Mouse (Mus musculus) kidney, postnatal 36 days (tissue): ENCODE measurements around the gene Ccr1.
"Not testable (repeated sequence)": the region's sequence is repeated elsewhere in the genome, so short reads cannot be mapped to it uniquely, and the experiment has no call there.

Experiments
- DNase-seq, 2 experiments: peaks; one replicate each; pipeline ENCODE4 v3.0.0; 2021 to 2022; ENCODE audit warnings: mixed read lengths in 2 of 2

The Ccr1 gene

DNA sequence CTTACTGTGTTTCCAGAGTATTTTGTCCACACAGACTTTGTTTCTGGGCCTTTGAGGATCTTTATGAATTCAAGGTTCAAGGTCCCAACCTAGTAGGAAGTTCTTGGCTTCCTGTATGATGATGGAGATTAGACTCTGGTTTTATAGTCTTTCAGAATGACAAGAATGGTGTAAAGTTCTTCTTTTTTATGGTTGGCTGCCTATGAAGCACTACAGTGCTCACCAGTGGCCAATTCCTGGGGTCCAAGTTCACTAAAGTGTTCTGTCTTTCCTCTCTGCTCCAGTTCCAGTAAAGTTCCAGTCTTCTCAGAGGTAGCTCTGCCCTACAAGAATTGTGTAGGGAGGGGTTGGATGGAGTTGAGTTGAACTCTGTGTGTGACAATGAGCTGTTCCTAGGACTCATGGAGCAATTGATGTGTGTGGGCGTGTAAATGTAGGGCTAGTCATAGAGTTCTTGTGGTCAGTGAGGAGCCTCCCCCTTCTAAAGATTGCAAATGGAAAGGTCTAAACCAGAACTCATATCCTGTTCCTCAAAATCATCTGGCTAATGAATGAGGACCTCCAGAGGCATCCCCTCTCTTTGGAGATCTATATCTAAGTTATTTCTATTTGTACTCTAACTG lies at the start of gene Ccr1:
Gene Ccr1 (minus strand): TSS at position 403 of the 623 bp plus-strand sequence.
- peak; percentile 23 to 26 for DNase-seq

DNA sequence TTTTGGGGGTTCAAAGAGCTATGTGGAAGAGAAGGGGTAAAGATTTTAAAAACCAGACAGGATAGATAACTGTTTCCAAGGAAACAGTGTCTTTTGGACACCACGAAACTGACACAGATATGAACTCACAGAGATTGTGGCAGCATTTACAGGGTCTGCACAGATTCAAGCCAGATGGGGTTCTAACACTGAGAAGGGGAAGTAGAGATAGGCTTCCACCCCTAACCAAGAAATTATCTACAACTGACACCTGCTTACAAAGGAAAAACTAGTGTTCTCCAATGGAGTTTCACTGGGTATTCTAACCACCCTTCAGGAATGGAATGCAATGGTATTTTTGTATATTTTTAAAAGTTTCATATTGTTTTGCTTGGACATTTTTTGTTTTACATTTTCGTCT lies 47.6 kb upstream of the Ccr1 start:
- no peak for DNase-seq

DNA sequence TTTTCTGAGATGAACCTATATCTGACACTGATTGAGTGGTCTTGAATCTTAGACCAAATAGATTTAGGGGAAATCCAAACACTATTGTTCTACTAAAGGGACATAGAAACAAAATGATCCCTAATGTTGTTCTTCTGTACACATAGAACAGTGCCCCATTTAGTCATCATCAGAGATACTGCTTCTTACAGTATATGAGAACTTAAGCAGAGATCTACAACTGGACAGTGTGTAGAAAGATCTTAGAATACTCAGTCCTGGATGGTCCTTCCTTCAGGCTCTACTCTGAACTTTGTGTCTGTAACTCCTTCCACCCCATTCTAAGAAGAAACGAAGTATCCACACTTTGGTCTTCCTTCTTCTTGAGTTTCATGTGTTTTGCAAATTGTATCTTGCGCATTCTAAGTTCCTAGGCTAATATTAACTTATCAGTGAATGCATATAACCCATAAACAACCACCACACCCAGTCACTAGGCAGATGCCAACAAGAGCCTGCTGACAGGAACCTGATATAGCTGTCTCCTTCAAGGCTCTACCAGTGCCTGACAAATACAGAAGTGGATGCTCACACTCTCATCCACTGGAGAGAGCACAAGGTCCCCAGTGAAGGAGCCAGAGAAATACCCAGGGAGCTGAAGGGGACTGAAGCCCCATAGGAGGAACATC lies 46.6 kb upstream of the Ccr1 start:
- DNase-seq, result no peak

DNA sequence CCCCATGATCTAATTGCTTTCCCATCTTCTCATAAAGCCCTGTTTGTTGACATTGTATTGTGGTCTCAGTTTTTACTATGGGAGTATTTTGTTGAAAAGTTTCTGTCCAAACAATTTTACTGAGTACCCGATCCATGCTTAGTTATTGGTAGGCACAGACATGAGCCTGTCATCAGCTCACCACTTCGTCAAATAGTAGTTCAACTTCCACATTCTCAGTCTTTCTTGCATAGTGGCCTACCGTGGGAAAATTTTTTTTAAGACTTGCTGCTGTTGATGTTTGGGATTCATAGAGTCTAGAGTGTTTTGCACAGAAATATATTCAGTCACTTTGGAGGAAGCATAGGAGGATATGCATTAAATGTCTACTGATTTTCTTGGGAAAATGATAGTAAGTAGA lies 44.8 kb upstream of the Ccr1 start:
- no peak for DNase-seq

DNA sequence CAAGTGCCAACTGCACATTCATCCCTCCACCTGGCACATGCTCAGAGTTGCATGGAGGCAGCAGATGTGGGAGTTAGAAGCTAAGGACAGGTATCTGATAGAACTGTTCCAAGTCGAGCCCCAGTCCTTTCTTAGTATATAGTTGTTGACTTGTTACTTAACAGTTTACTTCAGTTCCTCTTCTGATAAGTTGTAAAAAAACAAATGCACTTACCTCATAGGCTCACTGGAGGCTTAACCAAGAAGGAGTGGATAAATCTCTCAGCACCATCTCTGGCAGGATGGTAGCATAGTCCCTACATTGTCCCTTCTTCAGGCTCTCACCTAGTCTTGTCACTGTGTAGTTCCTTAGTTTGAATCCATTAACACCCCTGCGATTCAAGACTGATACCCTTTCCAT lies 44.2 kb upstream of the Ccr1 start:
- DNase-seq, result no peak

DNA sequence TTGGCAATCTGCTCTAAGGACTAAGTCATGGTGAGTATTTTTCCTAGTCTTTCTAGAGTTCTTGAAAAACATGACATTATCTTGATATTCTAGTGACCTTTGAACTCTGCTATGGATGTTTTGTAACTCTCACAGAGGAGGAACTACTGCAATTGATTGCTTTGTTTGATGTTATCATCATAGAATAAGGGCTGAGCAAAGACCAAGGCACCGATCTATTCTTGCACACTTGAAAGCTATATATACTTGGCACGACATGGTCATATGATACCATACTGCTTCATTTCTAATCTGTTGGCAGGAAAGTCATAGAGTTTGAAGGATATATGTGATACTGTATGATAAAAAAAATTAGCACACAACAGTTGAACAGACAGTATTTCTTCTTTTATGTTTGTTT lies 31.3 kb upstream of the Ccr1 start:
- DNase-seq, result no peak

DNA sequence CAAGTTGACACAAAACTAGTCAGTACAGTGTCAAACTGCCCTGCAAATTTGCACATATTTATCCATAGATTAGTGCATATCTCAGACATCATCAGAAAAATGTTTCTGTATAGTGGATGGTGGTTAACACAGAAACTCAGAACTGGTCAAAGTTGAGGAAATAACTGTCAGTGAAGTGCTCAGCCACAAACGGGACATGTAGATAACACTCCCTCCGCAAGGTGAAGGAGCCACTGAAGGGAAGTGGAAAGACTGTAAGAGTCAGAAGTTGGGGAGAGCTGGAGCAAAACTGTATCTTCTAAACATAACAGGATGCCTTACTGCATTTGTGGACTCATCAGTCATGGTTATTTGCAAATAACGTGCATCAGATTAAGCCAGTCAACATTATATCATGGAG lies 29.2 kb upstream of the Ccr1 start:
- DNase-seq, result no peak

DNA sequence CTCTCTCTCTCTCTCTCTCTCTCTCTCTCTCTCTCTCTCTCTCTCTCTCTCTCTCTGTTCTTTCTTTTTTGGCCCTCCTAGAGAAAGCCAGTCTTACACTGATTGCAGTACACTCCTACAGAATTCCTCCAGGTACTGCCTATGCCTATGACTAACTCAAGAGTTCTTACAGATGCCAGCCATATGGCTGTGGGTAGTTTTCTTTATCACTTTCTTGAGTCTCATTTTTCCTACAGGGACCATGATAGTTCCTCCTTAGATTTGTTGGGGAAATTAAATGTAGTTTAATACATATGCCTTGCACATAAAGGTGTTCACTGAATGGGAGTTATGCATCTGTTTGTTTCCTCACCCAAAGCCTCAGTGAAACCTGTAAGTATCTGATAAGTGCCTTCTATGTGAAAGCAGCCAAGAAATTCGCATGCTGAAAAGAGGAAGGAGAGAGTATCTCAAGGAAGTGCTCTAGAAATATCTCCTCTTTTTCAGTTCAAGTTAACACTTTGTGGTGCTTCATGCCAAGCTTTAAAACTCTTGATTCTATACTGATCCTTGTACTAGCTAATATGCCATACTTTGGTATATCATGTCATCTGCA lies 22.9 kb upstream of the Ccr1 start:
- DNase-seq, result no peak

DNA sequence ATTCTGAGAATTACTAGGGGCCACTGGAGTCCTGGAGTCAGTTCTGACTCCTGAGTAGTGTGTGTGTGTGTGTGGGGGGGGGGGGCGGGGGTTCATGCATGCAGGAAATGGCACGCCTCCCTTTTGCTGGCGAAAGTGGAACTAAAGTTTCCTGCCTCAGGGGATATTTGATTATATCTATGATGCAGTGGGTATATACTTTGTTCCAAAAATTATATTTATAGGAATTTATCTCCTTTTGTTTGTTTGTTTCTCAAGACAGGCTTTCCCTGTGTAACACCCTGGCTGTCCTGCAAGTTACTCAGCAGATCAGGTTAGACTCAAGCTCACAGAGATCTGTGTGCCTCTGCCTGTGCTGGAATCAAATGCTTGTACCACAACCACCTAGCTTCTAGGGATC lies 21.2 kb upstream of the Ccr1 start:
- DNase-seq, result no peak

DNA sequence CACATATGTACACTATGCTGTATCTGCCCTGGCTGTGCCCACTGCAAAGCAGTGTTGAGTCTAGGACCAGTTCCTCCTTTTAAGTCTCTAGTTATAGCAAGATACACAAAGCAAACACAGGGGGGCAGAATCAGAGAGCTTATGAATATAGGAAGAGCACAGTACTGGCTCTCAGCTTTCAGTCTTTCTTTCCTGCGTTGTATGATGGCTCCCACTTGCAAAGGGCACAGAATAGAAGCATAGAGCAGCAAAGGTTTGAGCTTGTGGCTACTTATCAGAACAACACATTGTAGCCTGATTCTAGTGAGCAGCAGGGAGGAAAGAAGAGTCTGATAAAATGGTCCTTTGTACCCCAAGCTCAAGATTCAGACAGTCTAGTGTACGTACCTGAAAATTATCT lies 17.7 kb upstream of the Ccr1 start:
- DNase-seq, result peak in 1 of 2 experiments; percentile 4

DNA sequence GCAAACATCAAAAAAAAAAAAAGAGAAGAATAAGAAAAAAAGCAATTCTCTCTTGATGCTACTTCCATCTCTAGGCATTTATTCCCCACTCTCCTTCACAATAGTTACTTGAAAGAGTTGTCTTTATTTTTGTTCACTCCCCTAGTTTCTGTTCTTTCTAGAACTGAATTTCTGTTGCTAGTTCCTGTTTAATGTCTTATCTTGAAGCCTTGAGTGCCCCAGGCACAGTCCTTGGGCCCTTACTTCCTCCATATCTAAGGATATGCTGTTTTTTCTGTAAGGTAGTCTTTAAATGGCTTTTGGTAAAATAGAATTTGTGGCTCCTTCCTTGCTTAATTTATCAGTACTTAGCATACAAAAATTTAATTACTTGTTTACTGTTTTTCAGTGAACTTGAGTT lies 16.5 kb upstream of the Ccr1 start:
- DNase-seq, result no peak

DNA sequence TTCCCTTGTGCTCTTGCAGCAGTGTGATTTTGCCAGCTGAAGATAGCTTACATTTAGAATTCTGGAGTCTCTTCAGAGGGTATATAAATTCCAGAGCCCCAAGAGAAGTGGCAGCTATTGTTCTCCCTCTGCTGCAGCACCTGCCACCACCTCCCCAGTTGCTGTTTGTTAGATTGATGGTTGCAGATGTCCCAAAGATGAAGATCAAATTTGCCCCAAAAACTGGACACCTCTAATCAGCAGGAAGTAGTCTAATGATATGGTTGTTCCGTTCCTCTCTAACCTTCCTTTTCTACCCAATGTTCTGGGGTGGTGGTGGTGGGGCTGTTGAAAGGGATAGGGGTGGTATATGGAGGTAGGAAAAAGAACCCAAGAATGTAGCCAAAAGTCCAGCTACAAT lies 14.2 kb upstream of the Ccr1 start:
- no peak for DNase-seq

DNA sequence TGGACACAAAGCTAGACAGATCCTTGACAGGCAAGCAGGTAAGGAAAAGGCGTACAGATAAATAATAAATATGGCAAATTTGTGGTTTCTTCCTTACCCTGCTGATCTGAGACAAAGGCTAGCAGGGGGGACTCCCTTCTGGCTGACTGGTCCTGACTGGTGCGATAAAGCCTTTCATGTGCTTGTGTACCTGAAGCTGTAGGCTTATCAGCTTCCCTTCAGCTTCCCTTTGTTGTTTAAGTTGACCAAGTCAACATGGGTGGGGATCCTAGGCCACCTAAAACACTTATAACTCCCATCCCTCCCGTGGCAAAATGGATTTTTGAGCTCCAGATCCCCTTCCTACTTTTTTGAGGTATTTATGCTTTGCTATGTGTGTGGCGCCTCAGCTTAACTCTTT lies 13.4 kb upstream of the Ccr1 start:
- DNase-seq, result no peak

DNA sequence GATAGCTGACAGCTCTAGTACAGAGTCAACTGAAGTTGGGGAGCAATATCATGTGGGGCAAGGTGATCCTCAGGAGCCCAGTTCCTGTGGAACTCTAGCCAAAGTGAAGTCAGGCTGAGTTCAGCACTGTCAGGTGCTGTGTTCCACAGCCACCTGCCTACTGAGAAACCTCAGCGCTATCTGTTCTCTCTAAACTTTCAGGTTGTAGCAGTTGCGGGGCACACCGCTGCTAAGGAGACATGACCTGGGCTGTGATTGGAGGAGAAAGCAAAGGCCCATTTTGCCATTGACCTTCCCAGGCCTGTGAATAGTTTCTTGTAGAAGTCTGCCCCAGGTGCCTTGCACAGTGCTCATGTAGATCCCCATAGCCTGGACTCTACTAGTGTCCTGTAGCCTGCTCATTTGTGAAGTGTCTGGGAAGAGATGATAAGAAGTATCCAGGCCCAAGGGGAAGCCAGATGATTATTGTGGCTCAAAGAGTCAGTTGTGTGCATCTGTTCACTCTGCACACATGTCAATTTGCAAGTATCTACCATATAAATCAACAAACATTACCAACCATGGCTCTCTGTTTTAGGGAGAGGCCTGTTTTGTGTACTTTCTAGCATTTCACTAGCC lies 12.5 kb upstream of the Ccr1 start:
- DNase-seq, result not testable (repeated sequence)

DNA sequence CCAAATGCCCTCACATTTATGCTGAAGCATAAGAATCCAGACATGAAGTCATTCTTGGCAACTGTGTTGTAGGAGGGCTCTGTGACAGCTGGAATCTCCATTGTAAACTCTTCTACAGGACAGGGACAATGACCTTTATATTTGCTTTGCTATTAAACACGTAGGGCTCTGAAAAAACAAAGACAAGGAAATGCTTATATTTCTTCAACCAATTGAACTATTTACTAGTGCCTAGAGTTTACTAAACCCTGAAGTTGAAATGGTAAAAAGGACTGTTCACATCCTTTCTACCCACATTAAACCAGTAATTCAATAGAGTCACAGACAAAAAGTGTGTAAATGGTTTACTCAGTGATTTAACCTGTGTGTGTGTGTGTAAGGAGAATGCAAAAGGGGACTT lies 9.8 kb upstream of the Ccr1 start, which contains the start of gene Ccr1l1:
Gene Ccr1l1 (minus strand): TSS at position 101 of the 400 bp plus-strand sequence.
- no peak for DNase-seq

DNA sequence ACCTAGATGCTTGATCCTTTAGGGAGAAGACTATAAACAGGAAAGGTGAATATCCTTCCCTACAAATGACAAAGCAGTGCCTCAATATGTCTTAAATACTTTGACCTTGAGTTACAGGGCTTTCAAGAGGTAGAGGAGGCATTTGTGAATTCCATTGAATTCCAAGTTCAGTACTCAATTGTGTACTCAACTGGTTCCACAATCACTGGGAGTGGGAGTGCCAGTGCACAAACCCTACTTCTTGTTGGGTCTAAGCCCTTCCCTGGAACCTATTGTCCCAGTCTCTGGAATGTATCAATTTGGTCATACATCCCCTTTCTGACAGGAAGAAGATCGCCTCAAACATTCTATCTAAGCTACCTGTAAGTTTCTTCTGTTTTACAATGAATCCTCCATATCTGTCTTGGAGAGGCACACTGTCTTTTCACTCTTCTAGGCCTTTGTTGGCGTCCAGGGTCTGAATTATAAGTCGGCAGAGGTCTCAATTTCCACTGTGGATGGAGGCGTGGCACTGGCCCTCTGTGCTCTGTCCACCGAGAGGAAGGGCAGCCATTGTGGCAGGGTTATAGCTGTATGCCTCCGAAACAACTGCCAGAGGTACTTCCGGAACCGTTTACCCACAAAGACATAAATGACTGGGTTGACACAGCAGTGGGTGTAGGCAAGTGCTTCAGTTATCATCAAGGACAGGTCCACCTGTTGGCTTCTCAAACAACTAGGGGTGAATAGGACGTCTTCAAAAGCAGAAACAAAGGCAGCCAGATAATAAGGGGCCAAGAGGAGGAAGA lies 8.6 kb upstream of the Ccr1 start:
- DNase-seq, result no peak

DNA sequence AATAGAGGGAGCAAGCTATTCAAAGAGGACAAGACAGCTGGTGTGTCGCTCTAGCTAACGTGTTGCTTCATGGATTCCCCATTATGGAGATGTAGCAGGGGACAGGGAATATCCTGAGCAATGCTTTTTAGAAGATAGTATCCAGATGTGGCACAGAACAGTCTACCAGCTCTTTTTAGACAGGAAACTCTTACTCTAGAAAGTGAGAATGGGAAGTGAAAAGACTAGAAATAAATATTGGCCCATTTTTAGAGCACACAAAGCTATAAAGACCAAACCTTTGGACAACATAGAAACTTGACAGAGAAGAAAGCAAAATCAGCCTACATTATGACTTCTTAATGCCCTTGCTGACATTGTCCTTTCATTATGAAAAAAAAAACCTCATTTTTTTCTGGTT lies 7.1 kb upstream of the Ccr1 start:
- DNase-seq, result no peak

DNA sequence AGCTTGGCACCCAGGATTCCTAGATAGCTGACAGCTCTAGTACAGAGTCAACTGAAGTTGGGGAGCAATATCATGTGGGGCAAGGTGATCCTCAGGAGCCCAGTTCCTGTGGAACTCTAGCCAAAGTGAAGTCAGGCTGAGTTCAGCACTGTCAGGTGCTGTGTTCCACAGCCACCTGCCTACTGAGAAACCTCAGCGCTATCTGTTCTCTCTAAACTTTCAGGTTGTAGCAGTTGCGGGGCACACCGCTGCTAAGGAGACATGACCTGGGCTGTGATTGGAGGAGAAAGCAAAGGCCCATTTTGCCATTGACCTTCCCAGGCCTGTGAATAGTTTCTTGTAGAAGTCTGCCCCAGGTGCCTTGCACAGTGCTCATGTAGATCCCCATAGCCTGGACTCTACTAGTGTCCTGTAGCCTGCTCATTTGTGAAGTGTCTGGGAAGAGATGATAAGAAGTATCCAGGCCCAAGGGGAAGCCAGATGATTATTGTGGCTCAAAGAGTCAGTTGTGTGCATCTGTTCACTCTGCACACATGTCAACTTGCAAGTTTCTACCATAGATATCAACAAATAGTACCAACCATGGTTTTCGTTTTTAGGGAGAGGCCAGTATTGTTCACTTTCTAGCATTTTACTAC lies 1.5 kb downstream of the Ccr1 start:
- DNase-seq, result not testable (repeated sequence)

DNA sequence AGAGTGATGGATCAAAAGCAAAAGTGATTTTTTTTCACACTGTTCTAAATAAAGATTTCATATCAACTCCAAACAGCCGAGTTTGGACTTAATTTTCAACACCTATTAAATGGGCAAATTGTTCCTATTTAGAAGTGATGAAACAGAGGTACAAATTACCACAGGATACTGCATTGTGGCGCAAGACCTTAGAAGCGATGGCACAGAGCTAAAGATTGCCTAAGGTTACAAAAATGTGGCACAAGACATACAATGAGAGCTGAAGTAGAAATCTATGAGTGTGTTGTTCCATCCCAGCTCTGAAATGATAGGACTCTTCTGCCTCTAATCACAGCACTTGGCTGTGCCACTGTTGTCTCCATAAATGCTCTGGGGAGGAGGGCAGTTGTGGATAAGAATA lies 3.7 kb downstream of the Ccr1 start:
- no peak for DNase-seq

DNA sequence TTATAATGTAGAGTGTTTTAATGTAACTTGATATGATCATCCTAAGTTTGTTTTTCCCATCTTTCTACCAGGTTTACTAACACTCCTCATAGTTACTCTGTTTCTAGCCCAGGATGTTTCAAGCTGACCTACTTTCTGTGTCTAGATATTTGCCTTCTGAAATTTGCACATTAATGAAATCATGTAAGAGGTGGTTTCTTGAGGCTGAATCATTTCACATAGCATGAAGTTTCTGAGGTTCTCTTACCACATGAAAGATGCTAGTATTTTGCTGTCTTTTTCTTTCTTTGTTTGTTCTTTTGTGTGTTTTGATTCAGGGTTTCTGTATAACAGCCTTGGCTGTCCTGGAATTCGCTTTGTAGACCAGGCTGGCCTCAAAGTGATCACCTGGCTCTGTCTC lies 8.3 kb downstream of the Ccr1 start:
- no peak for DNase-seq

DNA sequence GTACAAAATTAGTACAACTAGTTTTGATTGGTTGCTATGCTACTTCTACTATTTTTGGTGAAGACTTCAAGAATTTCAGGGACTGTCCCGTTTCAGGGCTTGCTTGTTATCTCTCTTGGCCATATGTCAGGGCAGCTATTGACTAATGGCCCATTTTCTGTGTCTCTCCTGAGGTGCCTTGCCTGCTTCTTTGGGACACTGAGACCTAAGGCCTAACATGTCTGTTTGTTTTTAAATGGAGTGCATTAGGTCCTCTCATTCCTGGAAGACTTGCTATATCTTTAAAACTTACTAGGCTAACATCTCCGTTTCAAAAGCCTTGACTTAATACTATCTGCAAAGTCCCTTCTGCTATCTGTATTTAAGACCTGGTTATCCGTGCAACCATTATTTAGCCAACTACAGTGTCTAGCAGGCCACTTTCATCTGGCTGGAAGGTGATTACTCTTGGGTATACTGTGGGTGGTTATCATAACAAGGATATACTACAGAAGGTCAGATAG lies 10.5 kb downstream of the Ccr1 start:
- DNase-seq, result no peak

DNA sequence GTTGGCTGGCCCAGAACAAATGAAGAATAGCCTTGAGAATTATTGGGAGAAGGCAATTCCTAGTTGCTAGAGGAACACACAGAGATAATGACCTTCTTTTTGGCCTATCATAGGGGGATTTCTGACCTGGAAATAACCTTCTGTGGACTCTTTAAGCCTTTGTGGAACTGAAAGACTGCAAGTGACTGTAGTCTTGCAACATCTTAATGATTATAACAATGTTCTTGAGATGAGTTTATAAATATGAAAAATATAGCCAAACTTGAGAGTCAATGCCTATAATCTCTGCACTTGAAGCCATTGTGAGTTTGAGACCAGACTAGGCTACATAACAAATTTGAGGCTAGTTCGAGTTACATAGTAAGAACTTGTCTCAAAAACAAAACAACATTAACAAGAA lies 11.6 kb downstream of the Ccr1 start:
- no peak for DNase-seq

DNA sequence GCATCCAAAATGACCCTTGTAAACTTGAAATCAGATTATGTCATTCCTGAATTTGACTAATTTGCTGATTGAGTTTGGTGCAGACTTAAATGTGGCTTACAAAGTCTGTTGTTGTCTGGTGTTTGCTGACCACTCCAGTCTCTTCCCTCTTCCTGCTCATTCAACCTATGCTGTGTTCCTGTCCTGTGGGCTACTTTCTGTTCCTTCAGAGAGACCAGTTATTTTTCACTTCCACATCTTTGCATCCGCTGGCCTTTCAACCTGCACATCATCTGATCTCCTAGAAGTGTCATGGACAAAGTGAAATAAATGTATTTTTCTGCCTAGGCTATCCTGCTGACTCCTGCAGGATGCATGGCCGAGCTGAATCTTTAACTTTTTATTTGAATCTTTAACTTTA lies 14.9 kb downstream of the Ccr1 start:
- no peak for DNase-seq
